Mouse (Mus musculus): Measurements from ENCODE around the gene Hectd4. TPM values are rescaled to one million over a fixed set of nuclear protein-coding genes. Genes with fewer than 3 reads are reported as not detected.
"Not testable (repeated sequence)": the region's sequence is repeated elsewhere in the genome, so short reads cannot be mapped to it uniquely, and the experiment has no call there.

The Hectd4 gene
- polyA plus RNA-seq, 1 experiment from 2014 or later = 5.8 TPM

GRCm38 (mm10) chr5:121216584-121217312 is 3.3 kb upstream of the Hectd4 start:
- ATAC-seq (ENCODE audit: insufficient number of reproducible peaks, insufficient read depth, low FRiP score, low read depth); H3K27me3 ChIP-seq (ENCODE audit: control insufficient read depth, insufficient read depth, low read length); H3K4me3 ChIP-seq (ENCODE audit: control insufficient read depth in 1 of 2, insufficient read depth in 1 of 2, low read depth in 1 of 2, low read length in 2 of 2); H3K4me1 ChIP-seq (ENCODE audit: control insufficient read depth in 2 of 2, insufficient read depth in 2 of 2, low read length in 2 of 2); H3K9me3 ChIP-seq (ENCODE audit: control insufficient read depth, low read length); H3K4me2 ChIP-seq (ENCODE audit: low read length); H3K9ac ChIP-seq (ENCODE audit: low read length); H3K27ac ChIP-seq (replicated peaks in 1 of 2; ENCODE audit: control insufficient read depth in 1 of 2, insufficient read depth in 1 of 2, low read depth in 2 of 2, low read length in 2 of 2): not testable (repeated sequence)
- peaks cover 13% of the 10 kb centered on the region for H3K36me3 ChIP-seq (ENCODE audit: control insufficient read depth, insufficient read depth, low read length)
- WGBS = 88% methylated on average over 9 of the region's 9 CpGs

DNA sequence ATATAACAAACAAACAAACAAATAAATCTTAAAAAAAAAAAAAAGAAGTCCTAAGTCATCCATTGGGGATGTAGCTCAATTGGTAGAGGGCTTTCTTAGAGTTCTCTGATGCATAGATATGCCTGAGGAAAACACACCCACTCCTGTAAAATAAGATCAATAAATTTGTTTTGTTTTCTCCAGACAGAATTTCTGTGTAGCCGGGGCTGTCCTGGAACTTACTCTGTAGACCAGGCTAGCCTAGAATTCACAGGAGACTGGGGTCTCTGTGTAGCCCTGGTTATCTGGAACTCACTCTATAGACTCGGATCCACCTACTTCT is 2.7 kb upstream of the Hectd4 start:
- Histone ChIP-seq H3K4me3 (ENCODE audit: control insufficient read depth in 1 of 2, insufficient read depth in 1 of 2, low read depth in 1 of 2, low read length in 2 of 2) (no peak overlapping the region), H3K9ac (ENCODE audit: low read length) (no peak overlapping the region), H3K9me3 (ENCODE audit: control insufficient read depth, low read length) (no peaks in the 10 kb centered on the region), H3K4me1 (ENCODE audit: control insufficient read depth in 2 of 2, insufficient read depth in 2 of 2, low read length in 2 of 2) (peaks cover 6 to 8% of the 10 kb centered on the region in 2 experiments; a peak in 3 of 4 replicates), H3K27me3 (ENCODE audit: control insufficient read depth, insufficient read depth, low read length) (no peaks in the 10 kb centered on the region), H3K36me3 (ENCODE audit: control insufficient read depth, insufficient read depth, low read length) (peaks cover 8% of the 10 kb centered on the region), H3K27ac (replicated peaks in 1 of 2; ENCODE audit: control insufficient read depth in 1 of 2, insufficient read depth in 1 of 2, low read depth in 2 of 2, low read length in 2 of 2) (no peak overlapping the region), H3K4me2 (ENCODE audit: low read length) (no peak overlapping the region)
- WGBS = 80% methylated on average over 2 of the region's 2 CpGs
- no peak for ATAC-seq (ENCODE audit: insufficient number of reproducible peaks, insufficient read depth, low FRiP score, low read depth)

- Histone ChIP-seq H3K9ac (ENCODE audit: low read length) (no peak overlapping the region), H3K9me3 (ENCODE audit: control insufficient read depth, low read length) (no peaks in the 10 kb centered on the region)
- ATAC-seq (ENCODE audit: insufficient number of reproducible peaks, insufficient read depth, low FRiP score, low read depth) = no peak
Measured at GRCm38 (mm10) chr5:121219190-121219589, 829 bp upstream of the Hectd4 start.

DNA sequence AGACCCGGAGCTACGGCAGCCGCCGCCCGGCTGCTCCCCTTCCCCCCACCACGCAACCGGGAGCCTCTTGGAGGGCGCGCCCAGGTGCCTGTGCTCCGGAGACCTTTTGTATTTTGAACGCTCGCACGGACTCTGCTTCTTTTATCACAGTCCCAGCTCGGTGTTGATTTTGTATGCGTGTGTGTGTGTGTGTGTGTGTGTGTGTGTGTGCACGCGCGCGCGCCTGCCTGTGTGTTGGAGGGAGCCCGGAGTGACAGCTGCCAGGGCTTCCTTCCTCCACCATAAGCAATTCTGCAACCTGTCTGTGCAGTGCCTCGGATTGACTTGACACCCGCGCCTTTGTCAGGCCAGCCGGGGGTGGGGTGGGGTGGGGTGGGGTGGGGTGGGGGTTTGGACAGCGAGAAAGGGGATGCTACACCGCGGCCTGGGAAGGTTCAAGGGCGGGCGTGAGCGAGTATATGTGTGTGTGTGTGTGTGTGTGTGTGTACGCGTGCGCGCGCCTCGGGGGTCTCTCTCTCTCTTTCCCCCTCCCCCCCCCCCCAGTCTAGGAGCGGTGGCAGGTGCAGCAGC is 798 bp downstream of the Hectd4 start:
- ATAC-seq (ENCODE audit: insufficient number of reproducible peaks, insufficient read depth, low FRiP score, low read depth) = peak; percentile 43

More at GRCm38 (mm10) chr5:121219190-121219589, 829 bp upstream of the Hectd4 start:
- H3K36me3 ChIP-seq (ENCODE audit: control insufficient read depth, insufficient read depth, low read length) = no peaks in the 10 kb centered on the region
- H3K4me3 ChIP-seq (ENCODE audit: control insufficient read depth in 1 of 2, insufficient read depth in 1 of 2, low read depth in 1 of 2, low read length in 2 of 2) = no peak overlapping the region
- H3K4me1 ChIP-seq (ENCODE audit: control insufficient read depth in 2 of 2, insufficient read depth in 2 of 2, low read length in 2 of 2) = peaks cover 6 to 8% of the 10 kb centered on the region in 2 experiments; a peak in 3 of 4 replicates
- H3K27ac ChIP-seq (replicated peaks in 1 of 2; ENCODE audit: control insufficient read depth in 1 of 2, insufficient read depth in 1 of 2, low read depth in 2 of 2, low read length in 2 of 2) = no peak overlapping the region
- H3K27me3 ChIP-seq (ENCODE audit: control insufficient read depth, insufficient read depth, low read length) = no peaks in the 10 kb centered on the region
- no peak overlapping the region for H3K4me2 ChIP-seq (ENCODE audit: low read length)
- 74% methylated on average over 1 of the region's 1 CpGs for WGBS

GRCm38 (mm10) chr5:121221328-121221850 is 1.4 kb downstream of the Hectd4 start:
- peak overlapping the region; percentile 77 for H3K4me2 ChIP-seq (ENCODE audit: low read length)
- H3K36me3 ChIP-seq (ENCODE audit: control insufficient read depth, insufficient read depth, low read length) = no peaks in the 10 kb centered on the region
- WGBS = 22% methylated on average over 23 of the region's 23 CpGs
- ATAC-seq (ENCODE audit: insufficient number of reproducible peaks, insufficient read depth, low FRiP score, low read depth) = no peak
- H3K27ac ChIP-seq (replicated peaks in 1 of 2; ENCODE audit: control insufficient read depth in 1 of 2, insufficient read depth in 1 of 2, low read depth in 2 of 2, low read length in 2 of 2) = no peak overlapping the region
- H3K9ac ChIP-seq (ENCODE audit: low read length) = peak overlapping the region; percentile 93
- peak overlapping the region; percentile 70 to 93 for H3K4me3 ChIP-seq (ENCODE audit: control insufficient read depth in 1 of 2, insufficient read depth in 1 of 2, low read depth in 1 of 2, low read length in 2 of 2)
- peaks cover 9 to 20% of the 10 kb centered on the region in 2 experiments for H3K4me1 ChIP-seq (ENCODE audit: control insufficient read depth in 2 of 2, insufficient read depth in 2 of 2, low read length in 2 of 2)
- no peaks in the 10 kb centered on the region for H3K27me3 ChIP-seq (ENCODE audit: control insufficient read depth, insufficient read depth, low read length)
- H3K9me3 ChIP-seq (ENCODE audit: control insufficient read depth, low read length) = no peaks in the 10 kb centered on the region

More for the DNA sequence above, 798 bp downstream of the Hectd4 start:
- Histone ChIP-seq H3K27me3 (ENCODE audit: control insufficient read depth, insufficient read depth, low read length) (no peaks in the 10 kb centered on the region), H3K36me3 (ENCODE audit: control insufficient read depth, insufficient read depth, low read length) (no peaks in the 10 kb centered on the region), H3K9me3 (ENCODE audit: control insufficient read depth, low read length) (no peaks in the 10 kb centered on the region), H3K4me1 (ENCODE audit: control insufficient read depth in 2 of 2, insufficient read depth in 2 of 2, low read length in 2 of 2) (peaks cover 6 to 14% of the 10 kb centered on the region in 2 experiments), H3K4me2 (ENCODE audit: low read length) (peak overlapping the region; percentile 77), H3K4me3 (ENCODE audit: control insufficient read depth in 1 of 2, insufficient read depth in 1 of 2, low read depth in 1 of 2, low read length in 2 of 2) (peak overlapping the region; percentile 70 to 93), H3K9ac (ENCODE audit: low read length) (peak overlapping the region; percentile 93), H3K27ac (replicated peaks in 1 of 2; ENCODE audit: control insufficient read depth in 1 of 2, insufficient read depth in 1 of 2, low read depth in 2 of 2, low read length in 2 of 2) (peak overlapping the region; percentile 18 to 75)
- under 1% methylated on average over 37 of the region's 38 CpGs for WGBS

GRCm38 (mm10) chr5:121224020-121224419 is 4.0 kb downstream of the Hectd4 start:
- H3K9ac ChIP-seq (ENCODE audit: low read length); H3K27ac ChIP-seq (replicated peaks in 1 of 2; ENCODE audit: control insufficient read depth in 1 of 2, insufficient read depth in 1 of 2, low read depth in 2 of 2, low read length in 2 of 2); H3K27me3 ChIP-seq (ENCODE audit: control insufficient read depth, insufficient read depth, low read length); H3K4me2 ChIP-seq (ENCODE audit: low read length); H3K4me3 ChIP-seq (ENCODE audit: control insufficient read depth in 1 of 2, insufficient read depth in 1 of 2, low read depth in 1 of 2, low read length in 2 of 2); H3K9me3 ChIP-seq (ENCODE audit: control insufficient read depth, low read length); ATAC-seq (ENCODE audit: insufficient number of reproducible peaks, insufficient read depth, low FRiP score, low read depth); H3K36me3 ChIP-seq (ENCODE audit: control insufficient read depth, insufficient read depth, low read length): not testable (repeated sequence)
- peaks cover 9 to 21% of the 10 kb centered on the region in 2 experiments for H3K4me1 ChIP-seq (ENCODE audit: control insufficient read depth in 2 of 2, insufficient read depth in 2 of 2, low read length in 2 of 2)
- 93% methylated on average over 3 of the region's 4 CpGs for WGBS

DNA sequence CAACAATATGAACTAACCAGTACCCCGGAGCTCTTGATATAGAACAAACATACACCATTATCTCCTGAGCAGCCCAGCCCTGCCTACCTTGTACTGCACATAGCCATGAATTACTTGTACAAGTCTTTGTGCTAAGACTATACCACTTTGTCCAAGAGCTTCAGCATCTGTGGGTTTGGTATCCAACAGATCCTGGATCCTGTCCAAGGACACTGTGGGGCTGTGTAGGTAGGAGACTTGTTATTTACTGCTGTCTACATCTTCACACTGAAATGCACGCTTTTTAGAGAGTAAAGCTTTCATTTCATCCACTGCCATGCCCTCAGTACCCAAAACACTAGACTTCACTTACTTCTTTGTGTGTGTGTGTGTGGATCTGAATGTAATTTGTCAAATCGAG is 4.8 kb downstream of the Hectd4 start:
- WGBS = 83% methylated on average over 3 of the region's 3 CpGs
- H3K36me3 ChIP-seq (ENCODE audit: control insufficient read depth, insufficient read depth, low read length) = no peaks in the 10 kb centered on the region
- H3K4me1 ChIP-seq (ENCODE audit: control insufficient read depth in 2 of 2, insufficient read depth in 2 of 2, low read length in 2 of 2) = peaks cover 7 to 21% of the 10 kb centered on the region in 2 experiments
- H3K4me2 ChIP-seq (ENCODE audit: low read length) = no peak overlapping the region
- H3K4me3 ChIP-seq (ENCODE audit: control insufficient read depth in 1 of 2, insufficient read depth in 1 of 2, low read depth in 1 of 2, low read length in 2 of 2) = no peak overlapping the region
- H3K9me3 ChIP-seq (ENCODE audit: control insufficient read depth, low read length) = no peaks in the 10 kb centered on the region
- ATAC-seq (ENCODE audit: insufficient number of reproducible peaks, insufficient read depth, low FRiP score, low read depth) = no peak
- no peak overlapping the region for H3K9ac ChIP-seq (ENCODE audit: low read length)
- H3K27ac ChIP-seq (replicated peaks in 1 of 2; ENCODE audit: control insufficient read depth in 1 of 2, insufficient read depth in 1 of 2, low read depth in 2 of 2, low read length in 2 of 2) = no peak overlapping the region
- no peaks in the 10 kb centered on the region for H3K27me3 ChIP-seq (ENCODE audit: control insufficient read depth, insufficient read depth, low read length)
